Mouse (Mus musculus): ENCODE measurements around the gene Tns3.

- TF ChIP-seq POLR2A (IDR thresholded peaks at IDR 0.05; ENCODE audit: control insufficient read depth, extremely low read depth, insufficient read depth, low read length, poor library complexity) (no peak), CTCF (IDR thresholded peaks at IDR 0.05; ENCODE audit: borderline replicate concordance, control insufficient read depth, extremely low read depth, insufficient read depth, low read length, poor library complexity) (no peak)
These were observed 38.9 kb downstream of the Tns3 start for GRCm38 (mm10) chr11:8625451-8625850.

Data from thymus, adult 2 months (tissue).